Mouse (Mus musculus): ENCODE data around the gene Phf21a.

The Phf21a gene

GRCm38 (mm10) chr2:92092817-92093216 is at the start of gene Phf21a:
Gene Phf21a (plus strand): TSS chr2:92093117.
- no peak for DNase-seq (ENCODE audit: low spot score)

GRCm38 (mm10) chr2:92043285-92043684 is 49.6 kb upstream of the Phf21a start:
- no peak for DNase-seq (ENCODE audit: low spot score)

- DNase-seq (ENCODE audit: low spot score): no peak
These were observed 45.3 kb upstream of the Phf21a start for GRCm38 (mm10) chr2:92047601-92048000.

GRCm38 (mm10) chr2:92048034-92048690 is 44.8 kb upstream of the Phf21a start:
- DNase-seq (ENCODE audit: low spot score): no peak

- DNase-seq (ENCODE audit: low spot score): no peak
These were observed 40.7 kb upstream of the Phf21a start for GRCm38 (mm10) chr2:92052188-92052587.

GRCm38 (mm10) chr2:92052754-92053153 is 40.2 kb upstream of the Phf21a start:
- no peak for DNase-seq (ENCODE audit: low spot score)

- peak; percentile 55 for DNase-seq (ENCODE audit: low spot score)
These were observed 37.7 kb upstream of the Phf21a start for GRCm38 (mm10) chr2:92055101-92055813.

- DNase-seq (ENCODE audit: low spot score): peak; percentile 52
These were observed 37.1 kb upstream of the Phf21a start for GRCm38 (mm10) chr2:92055831-92056236.

GRCm38 (mm10) chr2:92056760-92057159 is 36.2 kb upstream of the Phf21a start:
- no peak for DNase-seq (ENCODE audit: low spot score)

- peak; percentile 75 for DNase-seq (ENCODE audit: low spot score)
These were observed 34.4 kb upstream of the Phf21a start for GRCm38 (mm10) chr2:92058469-92058868.

GRCm38 (mm10) chr2:92058936-92059335 is 34.0 kb upstream of the Phf21a start:
- peak; percentile 16 for DNase-seq (ENCODE audit: low spot score)

GRCm38 (mm10) chr2:92059481-92060220 is 33.3 kb upstream of the Phf21a start:
- peak; percentile 45 for DNase-seq (ENCODE audit: low spot score)

GRCm38 (mm10) chr2:92060291-92060690 is 32.6 kb upstream of the Phf21a start:
- DNase-seq (ENCODE audit: low spot score): no peak

- DNase-seq (ENCODE audit: low spot score): peak; percentile 36
These were observed 31.6 kb upstream of the Phf21a start for GRCm38 (mm10) chr2:92061337-92061736.

- no peak for DNase-seq (ENCODE audit: low spot score)
These were observed 29.8 kb upstream of the Phf21a start for GRCm38 (mm10) chr2:92063106-92063505.

GRCm38 (mm10) chr2:92065269-92065888 is 27.5 kb upstream of the Phf21a start:
- no peak for DNase-seq (ENCODE audit: low spot score)

GRCm38 (mm10) chr2:92065938-92066337 is 27.0 kb upstream of the Phf21a start:
- DNase-seq (ENCODE audit: low spot score): no peak

- DNase-seq (ENCODE audit: low spot score): peak; percentile 29
These were observed 26.0 kb upstream of the Phf21a start for GRCm38 (mm10) chr2:92066899-92067298.

- no peak for DNase-seq (ENCODE audit: low spot score)
These were observed 25.3 kb upstream of the Phf21a start for GRCm38 (mm10) chr2:92067600-92067999.

- no peak for DNase-seq (ENCODE audit: low spot score)
These were observed 23.3 kb upstream of the Phf21a start for GRCm38 (mm10) chr2:92069630-92070029.

GRCm38 (mm10) chr2:92071143-92071542 is 21.8 kb upstream of the Phf21a start:
- no peak for DNase-seq (ENCODE audit: low spot score)

GRCm38 (mm10) chr2:92076086-92076692 is 16.7 kb upstream of the Phf21a start:
- no peak for DNase-seq (ENCODE audit: low spot score)

Measured in layer of hippocampus, adult 9-10 months (tissue).